Mouse (Mus musculus): ENCODE measurements at regions not wholly inside any gene's neighbourhood (a gene's known extent, or its start where the extent isn't known, plus 50 kb on each side); places are given as distances from the start of the nearest gene placed in this dataset.

- TF ChIP-seq JUND (IDR thresholded peaks at IDR 0.05; ENCODE audit: low read depth, low read length) (no peak), CTCF (IDR thresholded peaks at IDR 0.05 in 2 of 3, conservative IDR thresholded peaks at IDR 0.05 in 1 of 3; ENCODE audit: control insufficient read depth in 1 of 3, insufficient read depth in 1 of 3, low read depth in 2 of 3, low read length in 3 of 3, poor library complexity in 1 of 3, severe bottlenecking in 1 of 3) (no peak), GATA1 (IDR thresholded peaks at IDR 0.05; ENCODE audit: low read depth, low read length) (no peak), CHD2 (IDR thresholded peaks at IDR 0.05; ENCODE audit: low read length) (no peak), NRF1 (IDR thresholded peaks at IDR 0.05; ENCODE audit: insufficient read depth, low read depth, low read length, poor library complexity, severe bottlenecking) (no peak), MAZ (IDR thresholded peaks at IDR 0.05; ENCODE audit: low read depth, low read length) (no peak), POLR2AphosphoS2 (IDR thresholded peaks at IDR 0.05; ENCODE audit: low read length) (no peak), MXI1 (IDR thresholded peaks at IDR 0.05; ENCODE audit: low read depth, low read length) (no peak), POLR2A (IDR thresholded peaks at IDR 0.05; ENCODE audit: control insufficient read depth in 1 of 2, insufficient read depth in 1 of 2, low read depth in 1 of 2, low read length in 2 of 2, poor library complexity in 1 of 2) (no peak)
Measured at GRCm38 (mm10) chr11:48605223-48605824, 194.8 kb upstream of the Rack1 start.
